Mouse (Mus musculus): ENCODE results near the gene Gm20708. TPM values are rescaled to one million over a fixed set of nuclear protein-coding genes. Genes with fewer than 3 reads are reported as not detected.
A peak's percentile ranks its signal among the peaks of the same experiment; 100 is the strongest.
"Not testable (repeated sequence)": the region's sequence is repeated elsewhere in the genome, so short reads cannot be mapped to it uniquely, and the experiment has no call there.

Gene Gm20708
- polyA plus RNA-seq, 1 experiment from 2014 or later: 1.5 TPM

DNA sequence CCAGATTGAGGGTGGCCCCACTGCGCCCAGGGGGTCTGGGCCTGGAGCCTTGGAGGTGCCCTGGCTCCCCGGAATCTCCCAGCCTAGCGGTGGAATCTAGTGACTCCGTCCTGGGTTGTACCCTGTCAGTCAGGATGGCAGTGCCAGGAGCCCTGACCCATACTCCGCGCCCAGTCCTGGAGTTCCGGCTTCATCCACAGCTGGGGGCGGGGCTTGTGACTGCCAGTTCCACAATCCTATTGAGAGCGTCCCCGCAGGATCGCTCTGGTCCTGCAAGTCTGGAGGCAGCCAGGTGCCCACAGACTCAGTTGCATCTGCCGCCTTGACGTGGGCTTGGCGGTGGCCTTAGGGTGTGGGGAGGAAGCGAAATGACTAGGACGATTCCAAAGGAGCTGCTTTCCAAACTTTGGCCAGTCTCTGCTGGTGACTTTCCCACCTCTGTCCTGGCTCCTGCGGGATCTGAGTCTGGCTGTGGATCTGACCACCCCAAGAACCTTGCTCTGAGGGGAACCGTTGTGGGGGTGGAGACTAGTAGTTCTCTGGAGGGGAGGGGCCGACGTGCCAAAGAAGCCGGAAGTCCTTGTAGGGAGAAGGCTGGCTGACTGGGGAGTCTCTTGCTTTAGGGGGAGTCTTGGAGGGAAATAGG is 1.1 kb downstream of the Gm20708 start:
- WGBS (ENCODE audit: missing documents): under 1% methylated on average over 21 of the region's 21 CpGs
- Histone ChIP-seq H3K79me2 (ENCODE audit: inconsistent target) (peaks cover 57% of the 10 kb centered on the region), H3K27ac (peak overlapping the region; percentile 75), H3K36me3 (ENCODE audit: inconsistent target) (peaks cover 26% of the 10 kb centered on the region; the same call in 1 of the 2 replicates), H3K4me3 (ENCODE audit: inconsistent target) (peak overlapping the region; percentile 95)

DNA sequence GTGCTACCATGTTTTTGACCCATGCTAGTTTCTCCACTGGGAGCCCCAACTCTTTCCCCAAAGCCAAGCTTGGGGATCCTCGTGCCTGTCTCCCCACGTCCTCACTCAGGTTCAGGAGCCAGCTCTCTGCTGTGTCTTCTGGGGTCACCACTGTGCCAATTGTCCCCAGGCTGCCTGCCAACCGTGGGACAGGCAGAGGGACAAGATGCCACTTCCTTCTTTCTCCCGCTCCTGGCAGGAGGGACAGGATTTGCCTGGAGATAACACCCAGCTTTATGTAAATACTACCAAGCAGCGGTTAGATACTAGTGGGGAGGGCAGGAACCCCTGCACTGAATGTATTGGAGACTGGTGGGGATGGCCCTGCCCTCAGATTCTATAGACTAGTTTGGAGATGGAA is 4.4 kb downstream of the Gm20708 start:
- Histone ChIP-seq H3K36me3 (ENCODE audit: inconsistent target) (peaks cover 49% of the 10 kb centered on the region), H3K27ac (no peak overlapping the region), H3K4me3 (ENCODE audit: inconsistent target) (no peak overlapping the region), H3K79me2 (ENCODE audit: inconsistent target) (peaks cover 91% of the 10 kb centered on the region)
- 64% methylated on average over 5 of the region's 5 CpGs for WGBS (ENCODE audit: missing documents)

DNA sequence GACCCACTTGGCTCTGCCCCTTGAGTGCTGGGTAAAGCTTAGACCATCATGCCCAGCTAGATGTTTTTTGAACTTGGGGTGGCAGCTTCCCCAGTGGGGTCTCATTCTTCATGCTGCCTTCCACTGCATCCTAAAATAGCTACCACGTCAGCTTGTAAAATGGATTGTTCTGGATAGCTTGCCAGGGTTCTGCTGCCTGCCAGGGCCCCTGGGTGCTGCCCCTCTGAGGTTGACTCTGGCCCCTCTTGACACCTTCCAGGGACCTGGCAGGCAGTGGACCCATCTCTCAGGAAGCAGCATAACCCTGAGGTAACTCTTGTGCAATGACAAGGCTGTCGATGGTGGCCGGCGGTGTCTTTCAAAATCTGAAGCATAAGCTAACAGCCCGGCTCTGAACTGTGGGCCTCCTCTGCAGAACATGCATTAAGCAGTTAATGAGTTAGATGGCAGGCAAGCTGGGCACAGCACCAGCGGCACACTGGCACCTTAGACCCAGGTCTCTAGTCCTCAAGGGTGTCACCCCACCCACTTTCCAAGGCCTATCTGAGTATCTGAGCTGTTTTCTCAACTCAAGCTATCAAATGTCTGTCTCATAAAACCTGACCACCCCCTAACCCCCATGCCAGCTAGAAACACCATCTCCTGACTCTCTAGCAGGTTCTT is 5.4 kb downstream of the Gm20708 start:
- H3K4me3 ChIP-seq (ENCODE audit: inconsistent target): no peak overlapping the region
- H3K36me3 ChIP-seq (ENCODE audit: inconsistent target): peaks cover 55% of the 10 kb centered on the region
- no peak overlapping the region for H3K27ac ChIP-seq
- H3K79me2 ChIP-seq (ENCODE audit: inconsistent target): peaks cover 100% of the 10 kb centered on the region
- 57% methylated on average over 6 of the region's 6 CpGs for WGBS (ENCODE audit: missing documents)

DNA sequence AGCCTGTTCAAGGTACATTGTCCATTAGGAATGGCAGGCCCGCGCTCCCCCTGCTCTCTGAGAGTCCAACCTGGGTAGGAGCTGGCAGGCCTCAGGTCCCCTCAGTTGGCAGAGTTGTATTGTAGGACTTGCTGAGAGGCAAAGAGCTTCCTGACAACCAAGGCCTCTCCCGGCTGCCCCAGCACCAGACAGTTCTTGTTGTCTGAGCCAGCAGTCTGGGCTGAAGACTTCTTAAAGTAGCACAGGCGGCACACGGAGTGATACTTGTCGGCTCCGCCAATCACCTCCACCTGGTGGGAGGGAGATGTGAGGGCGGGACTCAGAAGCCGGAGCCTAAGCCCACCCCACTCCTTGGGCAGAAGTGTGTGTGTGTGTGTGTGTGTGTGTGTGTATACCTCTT is 6.4 kb downstream of the Gm20708 start:
- H3K4me3 ChIP-seq (ENCODE audit: inconsistent target); H3K27ac ChIP-seq: not testable (repeated sequence)
- Histone ChIP-seq H3K36me3 (ENCODE audit: inconsistent target) (peaks cover 55% of the 10 kb centered on the region), H3K79me2 (ENCODE audit: inconsistent target) (peaks cover 100% of the 10 kb centered on the region)
- WGBS (ENCODE audit: missing documents): 94% methylated on average over 6 of the region's 9 CpGs

DNA sequence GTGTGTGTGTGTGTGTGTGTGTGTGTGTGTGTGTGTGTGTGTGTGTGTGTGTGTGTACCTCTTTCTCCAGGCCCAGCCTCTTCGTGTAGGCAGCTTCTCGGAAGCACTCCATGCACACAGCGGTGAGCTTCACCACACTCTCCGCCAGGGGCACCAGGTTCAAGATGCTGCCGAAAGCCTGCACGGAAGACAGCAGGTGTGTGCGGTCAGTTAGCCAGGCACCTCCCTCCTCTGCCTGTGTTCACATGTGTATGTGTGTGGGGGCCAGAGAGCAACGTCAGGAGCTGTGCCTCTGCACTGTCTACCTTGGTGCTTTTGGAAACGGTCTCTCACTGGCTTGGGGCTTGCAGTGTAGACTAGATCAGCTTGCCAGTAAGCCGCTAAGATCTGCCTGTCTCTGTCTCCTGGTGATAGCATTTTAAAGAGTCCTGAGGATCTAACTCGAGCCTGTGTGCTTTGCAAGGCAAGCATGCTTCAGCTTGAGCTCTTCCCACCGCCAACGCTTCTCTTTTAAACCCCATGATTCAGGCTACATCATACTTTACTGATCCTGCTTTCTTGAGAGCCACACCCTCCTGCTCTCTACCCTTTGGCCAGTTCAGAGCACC is 7.0 kb downstream of the Gm20708 start:
- Histone ChIP-seq H3K79me2 (ENCODE audit: inconsistent target) (peaks cover 100% of the 10 kb centered on the region), H3K36me3 (ENCODE audit: inconsistent target) (peaks cover 55% of the 10 kb centered on the region), H3K27ac (no peak overlapping the region), H3K4me3 (ENCODE audit: inconsistent target) (no peak overlapping the region)
- 92% methylated on average over 9 of the region's 13 CpGs for WGBS (ENCODE audit: missing documents)

DNA sequence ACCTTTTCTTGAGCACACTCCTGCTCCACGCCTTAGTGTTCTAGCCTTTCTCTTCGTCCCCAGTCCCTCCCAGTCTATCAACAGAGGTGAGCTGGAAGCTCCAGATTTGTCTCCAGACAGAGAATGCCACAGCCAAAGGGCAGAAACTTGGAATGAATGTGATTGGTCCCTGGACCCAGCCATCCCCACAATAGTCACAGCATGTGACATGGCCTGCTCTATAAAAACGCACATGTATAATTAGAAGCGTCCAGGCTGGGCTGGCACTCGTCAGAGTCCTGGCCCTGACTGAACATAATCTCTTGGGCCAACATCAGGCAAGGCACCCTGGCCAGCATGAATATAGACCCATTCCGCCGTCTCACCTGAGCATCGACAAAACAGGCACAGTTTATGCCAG is 9.6 kb downstream of the Gm20708 start:
- peaks cover 100% of the 10 kb centered on the region for H3K79me2 ChIP-seq (ENCODE audit: inconsistent target)
- no peak overlapping the region for H3K27ac ChIP-seq
- H3K36me3 ChIP-seq (ENCODE audit: inconsistent target): peaks cover 40% of the 10 kb centered on the region
- WGBS (ENCODE audit: missing documents): 88% methylated on average over 8 of the region's 8 CpGs
- H3K4me3 ChIP-seq (ENCODE audit: inconsistent target): no peak overlapping the region

DNA sequence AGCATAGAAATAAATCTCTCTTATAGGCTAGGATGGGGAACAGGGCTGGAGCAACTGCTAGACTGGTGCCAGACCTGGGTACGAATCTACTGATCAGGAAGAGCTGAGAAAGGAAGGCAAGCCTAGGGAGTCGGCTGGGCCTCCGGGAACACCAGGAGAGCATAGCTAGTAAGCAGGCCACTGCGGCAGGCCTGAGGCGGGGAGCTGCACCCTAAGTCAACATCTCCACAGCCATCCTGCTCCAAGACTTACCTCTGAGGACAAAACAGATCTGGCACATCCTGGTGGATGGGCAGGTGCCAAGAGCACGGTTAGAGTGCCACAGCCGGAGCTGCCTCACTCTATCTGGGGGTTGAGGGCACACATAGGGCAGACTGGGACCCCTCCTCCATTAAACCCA is 10.7 kb downstream of the Gm20708 start:
- WGBS (ENCODE audit: missing documents): 96% methylated on average over 7 of the region's 7 CpGs
- Histone ChIP-seq H3K36me3 (ENCODE audit: inconsistent target) (peaks cover 30% of the 10 kb centered on the region), H3K27ac (no peak overlapping the region), H3K79me2 (ENCODE audit: inconsistent target) (peaks cover 96% of the 10 kb centered on the region), H3K4me3 (ENCODE audit: inconsistent target) (no peak overlapping the region)

DNA sequence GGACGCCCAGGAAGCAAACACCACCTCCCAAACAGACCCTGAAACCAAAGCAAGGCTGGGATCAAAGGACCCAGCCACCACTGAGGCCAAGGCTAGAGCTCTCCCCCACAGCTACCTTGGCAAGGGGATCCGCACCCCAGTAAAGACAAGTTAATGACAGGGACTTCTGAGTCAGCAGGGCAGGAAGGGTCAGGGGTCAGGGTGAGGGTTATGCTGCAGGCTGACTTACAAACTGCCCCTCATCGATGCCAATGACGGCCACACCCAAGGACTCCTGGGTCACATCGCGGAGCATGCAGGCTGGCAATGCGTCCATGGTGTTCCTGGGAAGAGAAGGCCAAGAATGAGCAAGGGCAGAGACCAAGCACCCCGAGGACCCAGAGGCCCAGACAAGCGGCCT is 12.4 kb downstream of the Gm20708 start:
- WGBS (ENCODE audit: missing documents): 88% methylated on average over 9 of the region's 9 CpGs

DNA sequence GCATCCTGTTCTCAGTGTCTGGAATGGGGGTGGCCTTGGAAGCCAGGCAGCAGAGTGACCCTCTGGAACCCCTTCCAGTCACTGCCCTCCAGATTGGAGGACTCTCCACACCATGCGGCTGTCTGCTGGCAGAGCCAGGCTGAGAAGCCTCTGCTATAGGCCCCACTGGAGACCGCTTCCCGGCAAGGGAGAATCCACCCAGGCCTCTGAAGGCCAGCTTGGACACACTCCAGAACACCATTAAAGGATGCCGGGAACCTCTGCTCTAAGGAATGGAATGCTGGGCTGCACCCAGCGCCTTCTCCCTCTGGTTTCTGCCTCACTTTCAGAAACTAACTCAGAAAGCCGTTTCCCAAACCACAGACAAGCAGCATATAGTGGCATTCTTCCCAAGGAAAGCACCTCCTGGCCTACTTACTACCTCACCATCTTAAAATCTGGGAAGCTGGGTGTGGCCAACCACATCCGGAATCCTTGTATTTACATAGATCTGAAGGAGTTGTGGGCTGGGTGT is 13.3 kb downstream of the Gm20708 start:
- Histone ChIP-seq H3K27ac (no peak overlapping the region), H3K79me2 (ENCODE audit: inconsistent target) (peaks cover 72% of the 10 kb centered on the region), H3K36me3 (ENCODE audit: inconsistent target) (peaks cover 17% of the 10 kb centered on the region), H3K4me3 (ENCODE audit: inconsistent target) (no peak overlapping the region)
- WGBS (ENCODE audit: missing documents): 97% methylated on average over 7 of the region's 7 CpGs

More for the DNA sequence above, 12.4 kb downstream of the Gm20708 start:
- Histone ChIP-seq H3K4me3 (ENCODE audit: inconsistent target) (no peak overlapping the region), H3K27ac (no peak overlapping the region), H3K36me3 (ENCODE audit: inconsistent target) (peaks cover 26% of the 10 kb centered on the region), H3K79me2 (ENCODE audit: inconsistent target) (peaks cover 81% of the 10 kb centered on the region)

DNA sequence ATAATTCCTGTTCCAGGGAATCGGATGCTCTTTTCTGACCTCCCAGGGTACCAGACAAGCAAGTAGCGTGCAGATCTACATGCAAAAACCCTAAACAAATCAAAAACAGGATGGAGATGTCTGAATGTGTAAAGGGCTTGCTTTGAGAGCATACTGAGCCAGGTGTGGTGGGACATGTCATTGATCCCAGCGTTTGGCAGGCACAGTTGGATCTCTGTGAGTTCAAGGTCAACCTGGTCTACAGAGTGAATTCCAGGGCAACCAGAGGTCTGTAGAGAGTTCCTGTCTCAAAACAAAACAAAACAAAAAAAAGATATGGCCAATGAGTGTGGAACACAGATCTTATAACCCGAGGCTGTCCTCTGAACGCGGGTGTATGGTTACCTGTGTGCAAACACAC is 13.9 kb downstream of the Gm20708 start:
- Histone ChIP-seq H3K4me3 (ENCODE audit: inconsistent target) (no peak overlapping the region), H3K27ac (peak overlapping the region; percentile 87; the same call in 1 of the 2 replicates), H3K79me2 (ENCODE audit: inconsistent target) (peaks cover 66% of the 10 kb centered on the region), H3K36me3 (ENCODE audit: inconsistent target) (peaks cover 10% of the 10 kb centered on the region; the same call in 1 of the 2 replicates)
- 90% methylated on average over 6 of the region's 6 CpGs for WGBS (ENCODE audit: missing documents)

DNA sequence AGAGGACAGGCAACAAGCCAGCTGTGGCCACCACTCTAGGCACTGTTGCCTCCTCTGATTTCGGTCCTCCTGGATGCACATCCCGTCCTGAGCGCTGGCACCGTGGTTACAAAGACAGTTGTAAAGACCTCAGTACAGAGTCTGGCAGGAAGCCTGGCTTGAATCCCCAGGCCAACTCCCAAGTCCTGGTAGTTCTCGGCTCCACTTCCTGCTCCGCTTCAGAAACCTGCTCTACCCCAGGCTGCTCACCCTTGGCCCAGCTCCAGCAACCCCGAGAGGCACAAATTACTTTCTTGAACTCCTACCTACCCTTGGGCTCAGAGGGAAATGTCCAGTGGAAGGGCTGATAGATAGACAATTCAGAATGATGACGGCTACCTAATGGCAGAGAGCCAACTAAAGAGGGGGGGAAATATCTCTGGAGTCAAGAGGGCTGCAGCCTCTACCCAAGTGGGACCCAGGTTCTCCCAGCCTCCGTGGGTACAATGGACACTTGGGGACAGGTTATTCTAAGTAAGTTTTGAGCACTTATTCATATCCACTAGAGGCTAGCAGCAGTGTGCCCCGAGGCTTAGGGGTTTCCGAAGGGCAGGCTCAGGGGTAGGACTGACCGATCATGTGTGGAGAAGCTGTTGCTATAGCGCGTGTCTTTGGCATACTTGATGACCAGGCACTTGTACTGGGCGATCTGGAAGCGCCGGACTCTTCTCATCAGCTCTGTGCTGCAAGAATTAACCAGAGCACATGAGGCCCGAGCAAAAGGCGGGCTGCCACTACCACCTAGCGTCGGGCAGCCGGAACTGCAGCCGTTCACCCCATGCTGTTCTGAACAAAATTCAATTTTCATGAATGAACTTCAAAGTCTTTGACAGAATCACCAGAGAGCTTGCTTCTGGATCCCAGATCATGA is 14.8 kb downstream of the Gm20708 start:
- peaks cover 57% of the 10 kb centered on the region for H3K79me2 ChIP-seq (ENCODE audit: inconsistent target)
- H3K27ac ChIP-seq: peak overlapping the region; percentile 87
- H3K36me3 ChIP-seq (ENCODE audit: inconsistent target): peaks cover 1% of the 10 kb centered on the region; the same call in 1 of the 2 replicates
- 22% methylated on average over 23 of the region's 23 CpGs for WGBS (ENCODE audit: missing documents)
- peak overlapping the region; percentile 67 for H3K4me3 ChIP-seq (ENCODE audit: inconsistent target)

DNA sequence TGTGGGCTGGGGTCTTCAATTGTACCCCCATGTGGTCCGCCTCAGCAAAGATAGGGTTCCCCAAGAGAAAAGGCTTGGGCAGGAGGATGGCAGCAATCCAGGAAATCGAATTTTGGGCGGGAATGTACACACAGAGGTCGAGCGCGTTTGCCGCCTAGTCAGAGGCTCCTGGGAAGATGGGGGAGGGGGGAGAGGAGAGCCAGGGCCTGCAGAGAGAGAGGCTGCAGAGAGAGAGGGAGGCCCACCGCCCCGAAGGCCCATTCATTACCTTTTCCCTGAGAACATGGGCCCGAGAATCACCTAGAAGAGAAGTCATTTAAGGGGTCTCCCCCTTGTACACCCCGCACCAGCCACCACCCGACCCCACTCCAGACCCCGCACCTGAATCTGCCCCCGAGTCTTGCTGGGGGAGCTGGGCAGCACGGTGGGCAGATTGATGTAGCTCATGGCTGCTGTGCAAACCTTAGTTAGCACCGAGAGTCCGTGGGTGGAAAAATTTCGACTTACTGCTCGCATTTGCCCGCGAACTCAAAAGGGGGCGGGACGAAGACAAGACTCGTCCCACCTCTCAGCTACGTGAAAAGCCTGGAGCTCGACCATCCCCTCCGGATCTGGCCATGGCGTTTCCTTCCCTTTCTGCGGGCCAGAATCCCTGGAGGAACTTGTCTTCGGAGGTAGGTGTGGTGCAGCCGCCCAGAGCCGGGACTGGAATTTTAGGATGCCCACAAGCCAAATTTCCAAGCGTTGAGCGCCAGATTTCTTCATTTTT is 16.0 kb downstream of the Gm20708 start, which contains the start of the genes Afmid and Tk1:
Afmid (plus strand) TSS at position 592 of the 769 bp plus-strand sequence.
Tk1 (minus strand) TSS at position 760 of the 769 bp plus-strand sequence.
- under 1% methylated on average over 33 of the region's 34 CpGs for WGBS (ENCODE audit: missing documents)
- Histone ChIP-seq H3K79me2 (ENCODE audit: inconsistent target) (peaks cover 45% of the 10 kb centered on the region), H3K27ac (peak within 1 kb of the TSS; percentile 87), H3K4me3 (ENCODE audit: inconsistent target) (peak within 1 kb of the TSS; percentile 67), H3K36me3 (ENCODE audit: inconsistent target) (no peaks in the 10 kb centered on the region)

DNA sequence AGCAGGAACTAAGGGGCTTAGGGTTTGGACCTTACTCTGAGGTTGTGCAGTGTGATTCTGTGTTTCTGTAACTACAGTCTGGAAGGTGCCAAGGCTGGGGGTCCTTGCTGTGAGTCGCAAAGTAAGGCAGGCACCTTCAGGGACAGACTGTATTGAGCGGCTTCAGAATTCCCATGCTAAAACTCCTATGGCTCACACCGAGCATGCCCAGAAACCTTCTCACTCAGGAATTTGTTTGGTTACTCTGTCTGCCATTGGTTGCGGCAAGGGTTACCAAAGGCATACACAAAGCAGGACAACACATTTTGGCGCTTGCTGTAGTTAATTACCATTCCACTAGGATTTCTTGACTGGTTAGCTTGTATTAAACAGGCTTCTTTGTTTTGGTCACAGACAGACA is 16.7 kb downstream of the Gm20708 start:
- 73% methylated on average over 5 of the region's 5 CpGs for WGBS (ENCODE audit: missing documents)

More for the DNA sequence above, 16.7 kb downstream of the Gm20708 start:
- H3K79me2 ChIP-seq (ENCODE audit: inconsistent target): peaks cover 38% of the 10 kb centered on the region
- H3K4me3 ChIP-seq (ENCODE audit: inconsistent target): peak overlapping the region; percentile 67
- H3K27ac ChIP-seq: peak overlapping the region; percentile 87
- no peaks in the 10 kb centered on the region for H3K36me3 ChIP-seq (ENCODE audit: inconsistent target)

Data from macrophage (primary cell).